Mouse (Mus musculus): ENCODE data around the gene Dnah6.

DNA sequence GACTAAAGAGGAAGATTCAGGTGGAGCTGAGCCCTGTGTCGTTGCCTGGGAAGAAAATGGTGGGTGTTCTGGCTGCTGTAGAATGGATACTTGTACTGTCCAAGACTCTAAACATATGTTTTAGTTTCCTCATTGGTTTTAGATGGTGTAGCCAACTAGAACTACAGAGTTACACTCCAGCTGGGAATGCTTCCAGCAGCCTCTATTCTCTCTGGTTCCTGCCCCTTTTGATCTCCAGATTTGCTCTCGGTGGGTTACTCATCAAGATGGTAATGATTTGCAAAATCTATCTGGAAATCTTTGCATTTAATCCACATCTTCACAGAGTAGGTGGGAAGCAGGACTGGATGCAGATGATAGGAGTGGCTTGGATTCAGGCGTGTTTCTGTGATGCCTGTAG lies 80.6 kb downstream of the Dnah6 start:
- TF ChIP-seq CTCF (IDR thresholded peaks at IDR 0.05; ENCODE audit: control insufficient read depth, insufficient read depth, low read length) (no peak), POLR2A (IDR thresholded peaks at IDR 0.05; ENCODE audit: borderline replicate concordance, control insufficient read depth, low read depth, low read length) (no peak)
